Mouse (Mus musculus) thymus, adult 18-20 months (tissue): Measurements from ENCODE around the gene BC117090.
"Not testable (repeated sequence)": the region's sequence is repeated elsewhere in the genome, so short reads cannot be mapped to it uniquely, and the experiment has no call there.

Experiments used
- DNase-seq, 2 experiments: peaks; one replicate each; pipeline ENCODE4 v3.0.0; 2022; ENCODE audit warnings: mixed read lengths in 2 of 2

Gene BC117090

GRCm38 (mm10) chr16:36334232-36334631 is at the start of gene BC117090:
Gene BC117090 (minus strand): TSS chr16:36334332.
- DNase-seq = no peak

- not testable (repeated sequence) for DNase-seq
Observed at GRCm38 (mm10) chr16:36367648-36368047, 33.5 kb upstream of the BC117090 start, which contains the start of gene BC100530. Gene BC100530 (minus strand): TSS chr16:36367748.

- DNase-seq = no peak
Observed at GRCm38 (mm10) chr16:36337171-36337570, 3.0 kb upstream of the BC117090 start.

GRCm38 (mm10) chr16:36319286-36319685 is 14.8 kb downstream of the BC117090 start:
- no peak for DNase-seq

GRCm38 (mm10) chr16:36316111-36316510 is 18.0 kb downstream of the BC117090 start:
- not testable (repeated sequence) for DNase-seq

- DNase-seq = no peak
Observed at GRCm38 (mm10) chr16:36307631-36308030, 26.5 kb downstream of the BC117090 start.

- no peak for DNase-seq
Observed at GRCm38 (mm10) chr16:36289140-36289539, 45.0 kb downstream of the BC117090 start.

- DNase-seq = not testable (repeated sequence)
Observed at GRCm38 (mm10) chr16:36276796-36277195, 57.3 kb downstream of the BC117090 start, which contains the start of gene Stfa1. Gene Stfa1 (plus strand): TSS chr16:36276951.
